Mouse (Mus musculus) thymus, adult 18-20 months (tissue): ENCODE measurements around the gene Tor1b.

Source experiments
- DNase-seq, 2 experiments: peaks; one replicate each; pipeline ENCODE4 v3.0.0; 2022; ENCODE audit warnings: mixed read lengths in 2 of 2

The Tor1b gene

DNA sequence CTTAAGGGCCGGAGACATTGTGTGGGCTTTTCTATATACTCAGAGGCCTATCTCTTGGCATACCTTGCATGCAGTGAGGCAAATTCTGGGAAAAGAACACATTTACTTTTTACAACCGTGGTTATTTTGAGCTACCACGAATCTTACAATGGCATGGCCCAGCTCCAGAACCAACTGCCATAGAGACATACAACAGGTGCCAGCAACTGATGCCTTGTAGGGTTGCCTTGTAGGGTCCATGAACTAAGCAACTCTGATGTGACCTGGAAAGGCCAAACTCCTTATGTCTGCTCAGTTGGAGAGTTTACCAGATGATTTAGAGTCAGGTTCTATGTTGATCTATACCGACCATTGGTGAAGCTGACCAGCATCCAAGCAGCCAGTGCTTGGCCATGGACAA, 42.1 kb downstream of the Tor1b start:
- no peak for DNase-seq

DNA sequence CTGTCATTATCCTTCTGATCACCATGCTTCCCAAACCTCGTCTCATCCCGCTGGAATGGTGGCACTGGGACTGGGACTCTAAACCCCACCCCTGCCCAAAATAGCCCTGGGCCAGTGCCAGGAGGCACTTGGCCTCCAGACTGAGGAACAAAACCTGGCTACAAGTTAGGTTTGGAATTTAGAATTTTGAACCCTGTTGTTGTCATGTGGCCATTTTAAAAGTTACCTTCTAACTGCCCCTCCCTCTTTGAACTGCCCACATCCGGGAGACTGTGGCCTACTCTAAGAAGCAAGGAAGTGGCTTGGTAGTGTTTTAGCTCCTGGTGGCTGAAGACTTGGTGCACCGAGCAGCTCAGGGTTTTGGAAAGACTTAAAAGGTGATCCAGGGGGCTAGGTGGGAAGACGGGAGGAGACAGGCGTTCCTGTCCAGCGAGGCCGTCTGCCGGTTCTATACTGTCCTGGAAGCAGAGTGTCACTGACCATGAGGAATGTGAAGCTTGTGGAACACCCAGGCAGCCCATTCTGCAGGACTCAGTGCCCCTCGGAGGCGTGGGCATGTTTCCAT, 42.8 kb downstream of the Tor1b start:
- DNase-seq = no peak

DNA sequence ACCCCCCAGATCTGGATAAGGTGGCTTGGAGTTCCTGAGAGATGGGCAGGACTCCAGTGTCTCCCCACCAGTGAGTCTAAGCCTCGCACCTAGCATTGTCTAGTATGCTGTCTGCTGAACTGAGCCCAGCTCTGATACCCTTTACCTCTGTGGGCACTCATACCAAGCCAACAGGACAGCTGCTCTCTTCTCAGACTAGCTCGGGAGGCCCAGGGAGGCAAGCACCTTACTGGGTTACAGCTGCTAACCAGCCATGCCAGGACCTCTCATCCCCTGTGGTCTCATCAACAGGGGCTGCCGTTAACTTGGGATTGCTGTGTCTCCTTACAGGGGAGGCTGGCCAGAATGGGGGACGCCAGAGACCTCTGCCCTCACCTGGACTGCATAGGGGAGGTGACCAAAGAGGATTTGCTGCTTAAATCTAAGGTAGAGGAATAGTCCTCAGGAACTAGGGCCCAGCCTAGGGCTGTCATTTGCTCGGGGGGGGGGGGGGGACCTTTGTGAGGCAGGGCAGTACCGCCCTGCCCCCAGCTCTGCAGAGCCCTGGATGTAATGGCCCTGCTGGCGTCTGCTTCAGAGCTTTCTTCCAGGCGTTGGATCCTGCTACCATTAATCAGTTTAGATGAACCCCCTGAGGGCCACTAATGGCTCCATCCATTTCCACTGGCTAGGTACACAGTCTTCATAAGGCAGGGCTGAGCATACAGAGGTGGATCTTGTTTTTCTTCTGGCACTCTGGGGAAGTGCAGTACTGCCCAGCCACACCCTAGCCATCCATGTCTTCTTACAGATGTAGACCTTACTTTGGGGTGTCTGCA, 45.9 kb downstream of the Tor1b start:
- DNase-seq = no peak

DNA sequence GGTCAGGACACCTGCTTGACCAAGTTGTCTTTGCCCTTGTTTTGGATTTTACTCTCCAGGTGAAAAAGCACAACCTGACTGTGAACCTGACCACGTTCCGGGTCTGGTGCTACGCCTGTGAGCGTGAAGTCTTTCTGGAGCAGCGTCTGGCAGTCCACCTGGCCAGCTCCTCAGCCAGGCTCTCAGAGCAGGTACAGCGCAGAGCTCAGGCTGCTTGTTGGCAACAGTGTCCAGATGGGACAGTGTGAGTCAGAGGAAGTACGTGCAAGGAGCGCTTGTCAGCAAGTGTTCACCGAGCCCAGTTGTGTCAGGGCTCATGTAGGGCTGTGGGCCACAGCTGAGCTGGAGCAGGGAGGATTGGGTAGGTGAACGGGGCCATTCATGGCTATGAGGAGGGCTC, 50.1 kb downstream of the Tor1b start:
- no peak for DNase-seq

DNA sequence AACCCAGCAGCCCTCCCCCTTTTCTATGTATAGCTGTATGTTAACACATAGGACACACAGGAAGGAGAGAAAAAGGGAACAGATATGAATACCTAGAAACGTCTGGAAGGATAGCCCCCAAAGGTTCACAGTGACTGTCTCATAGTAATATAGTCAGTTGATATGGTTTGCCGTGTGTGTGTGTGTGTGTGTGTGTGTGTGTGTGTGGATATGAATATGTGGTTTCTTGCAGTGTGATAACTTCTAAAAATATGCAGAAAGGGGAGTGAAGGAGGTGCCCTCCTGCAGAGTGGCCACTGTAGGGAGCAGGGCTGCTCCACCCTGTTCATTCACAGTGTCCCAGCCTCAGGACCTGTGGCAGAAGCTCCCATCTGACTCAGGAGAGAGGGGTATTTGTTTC, 52.7 kb downstream of the Tor1b start:
- no peak for DNase-seq

DNA sequence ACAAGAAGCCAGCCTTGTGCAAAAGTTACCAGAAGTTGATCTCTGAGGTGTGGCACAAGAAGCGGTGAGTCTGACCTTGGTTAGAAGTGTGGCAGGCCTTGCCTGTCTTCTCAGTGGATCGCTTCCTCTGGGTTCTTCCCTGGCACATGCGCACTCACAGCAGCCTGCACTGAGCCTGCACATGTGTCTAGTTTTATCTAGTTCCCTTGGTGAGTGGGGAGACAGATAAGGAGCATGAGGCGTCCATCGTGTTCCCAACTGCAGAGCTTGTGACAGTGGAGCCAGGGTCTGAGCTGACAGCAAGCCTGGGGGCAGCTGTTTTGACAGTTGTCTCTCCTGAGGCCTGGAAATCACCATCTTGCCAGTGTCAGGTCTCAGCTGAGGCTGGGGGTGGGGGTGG, 53.7 kb downstream of the Tor1b start:
- no peak for DNase-seq

DNA sequence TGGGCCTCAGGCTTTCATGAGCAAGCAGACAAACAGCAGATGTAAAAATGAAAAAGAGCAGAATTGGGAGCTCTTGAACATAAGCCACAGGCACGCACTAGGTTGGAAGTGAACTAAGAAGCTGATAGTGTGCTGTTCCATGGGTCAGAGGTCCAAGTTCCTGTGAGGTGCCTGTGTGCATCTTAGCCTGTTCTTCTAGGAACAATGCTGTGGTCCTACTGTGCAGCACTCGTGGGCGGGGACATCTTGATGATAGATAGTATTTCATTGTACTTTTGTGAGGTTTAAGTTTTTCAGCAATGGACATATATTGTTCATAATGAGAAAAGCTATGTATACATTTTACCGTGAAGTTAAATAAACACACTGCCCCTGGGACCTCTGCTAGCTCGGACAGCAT, 54.4 kb downstream of the Tor1b start:
- DNase-seq = no peak
